Mouse (Mus musculus): ENCODE data around the gene Tob2. TPM values are rescaled to one million over a fixed set of nuclear protein-coding genes. Genes with fewer than 3 reads are reported as not detected.

Tob2 gene
- total RNA-seq, 2 experiments from 2014 or later = 103 to 121 TPM

- peak; percentile 62 to 72 for DNase-seq (ENCODE audit: low spot score in 2 of 2)
Measured at GRCm38 (mm10) chr15:81839634-81840033, 19.0 kb downstream of the Tob2 start.

- no peak for DNase-seq (ENCODE audit: low spot score in 2 of 2)
Measured at GRCm38 (mm10) chr15:81838554-81839235, 19.9 kb downstream of the Tob2 start.

GRCm38 (mm10) chr15:81836966-81837920 lies 21.4 kb downstream of the Tob2 start:
- no peak for DNase-seq (ENCODE audit: low spot score in 2 of 2)

GRCm38 (mm10) chr15:81836124-81836821 lies 22.3 kb downstream of the Tob2 start:
- DNase-seq (ENCODE audit: low spot score in 2 of 2) = peak; percentile 56 to 73

- DNase-seq (ENCODE audit: low spot score in 2 of 2) = peak in 1 of 2 experiments; percentile 3
Measured at GRCm38 (mm10) chr15:81835007-81835880, 23.4 kb downstream of the Tob2 start.

GRCm38 (mm10) chr15:81834171-81834841 lies 24.3 kb downstream of the Tob2 start:
- no peak for DNase-seq (ENCODE audit: low spot score in 2 of 2)

GRCm38 (mm10) chr15:81833481-81833880 lies 25.1 kb downstream of the Tob2 start:
- no peak for DNase-seq (ENCODE audit: low spot score in 2 of 2)

- DNase-seq (ENCODE audit: low spot score in 2 of 2) = no peak
Measured at GRCm38 (mm10) chr15:81832219-81832618, 26.4 kb downstream of the Tob2 start.

- peak; percentile 87 to 90 for DNase-seq (ENCODE audit: low spot score in 2 of 2)
Measured at GRCm38 (mm10) chr15:81831136-81831825, 27.3 kb downstream of the Tob2 start.

GRCm38 (mm10) chr15:81830530-81830929 lies 28.1 kb downstream of the Tob2 start:
- no peak for DNase-seq (ENCODE audit: low spot score in 2 of 2)

GRCm38 (mm10) chr15:81829208-81829580 lies 29.4 kb downstream of the Tob2 start:
- DNase-seq (ENCODE audit: low spot score in 2 of 2) = no peak

GRCm38 (mm10) chr15:81828426-81829207 lies 30.0 kb downstream of the Tob2 start:
- DNase-seq (ENCODE audit: low spot score in 2 of 2) = no peak

GRCm38 (mm10) chr15:81824832-81825231 lies 33.8 kb downstream of the Tob2 start:
- no peak for DNase-seq (ENCODE audit: low spot score in 2 of 2)

- no peak for DNase-seq (ENCODE audit: low spot score in 2 of 2)
Measured at GRCm38 (mm10) chr15:81822631-81823030, 36.0 kb downstream of the Tob2 start.

- no peak for DNase-seq (ENCODE audit: low spot score in 2 of 2)
Measured at GRCm38 (mm10) chr15:81818404-81818803, 40.2 kb downstream of the Tob2 start.

GRCm38 (mm10) chr15:81814716-81815370 lies 43.8 kb downstream of the Tob2 start:
- DNase-seq (ENCODE audit: low spot score in 2 of 2) = no peak

GRCm38 (mm10) chr15:81813986-81814705 lies 44.5 kb downstream of the Tob2 start:
- no peak for DNase-seq (ENCODE audit: low spot score in 2 of 2)

All from adrenal gland, adult 18-20 months (tissue).